Mouse (Mus musculus) heart, postnatal 0 days (tissue): ENCODE results near the gene Wbp4.
"Not testable (repeated sequence)": the region's sequence is repeated elsewhere in the genome, so short reads cannot be mapped to it uniquely, and the experiment has no call there.

Experiments used
- CTCF ChIP-seq: IDR thresholded peaks from 2 replicates; pipeline ENCODE4 v1.5.1; 2016; ENCODE audit warnings: antibody characterized with exemption, control low read depth, low read depth
- EP300 ChIP-seq: IDR thresholded peaks from 2 replicates; pipeline ENCODE4 v1.6.1; 2016; ENCODE audit warnings: antibody characterized with exemption, low read depth

GRCm38 (mm10) chr14:79451681-79452590 lies 29.4 kb downstream of the Wbp4 start, which contains the start of gene Kbtbd6:
- TF ChIP-seq CTCF, EP300: not testable (repeated sequence)
